Mouse (Mus musculus) neural tube, embryonic 10.5 days (tissue): ENCODE results near the gene Cyth1.

Experiments
- DNase-seq: peaks from one replicate; pipeline ENCODE4 v3.0.0-alpha.2; 2017; ENCODE audit warnings: low spot score; ENCODE audit errors: extremely low spot score

Gene Cyth1

GRCm38 (mm10) chr11:118248150-118249011 is at the start of gene Cyth1:
Gene Cyth1, minus strand, starts transcription at chr11:118248592.
- DNase-seq: peak; percentile 99

DNA sequence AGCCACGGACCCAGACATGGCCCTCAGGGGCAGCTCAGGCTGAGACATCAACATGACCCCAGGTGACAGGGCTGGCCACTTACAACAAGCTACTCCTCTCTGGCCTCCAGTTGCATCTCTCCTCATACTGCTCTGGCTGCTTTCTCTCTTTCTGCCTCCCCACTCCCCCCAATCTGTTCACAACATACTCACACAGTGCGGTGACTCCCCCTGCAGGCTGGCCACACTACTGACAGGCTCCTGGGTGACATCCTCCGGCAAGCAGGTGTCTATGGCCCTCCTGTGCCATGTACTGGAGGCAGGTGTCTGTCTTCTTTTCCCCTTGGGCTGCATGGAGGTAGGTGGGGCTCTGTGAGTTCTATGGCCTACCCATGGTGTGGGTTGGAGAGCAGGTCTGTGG is 49.6 kb upstream of the Cyth1 start:
- no peak for DNase-seq

DNA sequence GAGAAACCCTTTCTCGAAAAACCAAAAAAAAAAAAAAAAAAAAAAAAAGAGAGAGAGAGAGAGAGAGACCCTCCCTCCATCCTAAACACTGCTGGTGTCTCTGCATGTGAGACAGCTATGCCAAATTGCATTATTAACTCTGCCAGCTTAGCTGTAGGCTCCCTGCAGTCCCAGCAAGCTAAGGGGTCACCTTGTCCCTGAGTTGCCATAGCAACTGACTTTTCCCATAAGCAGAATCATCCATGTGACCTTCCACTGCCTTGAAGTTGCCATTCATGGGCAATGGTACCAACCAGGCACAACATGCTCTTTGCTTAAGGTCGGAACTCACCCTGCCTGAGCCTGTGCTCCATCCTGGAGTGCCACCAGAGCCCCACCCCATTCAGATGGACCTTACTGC is 46.6 kb upstream of the Cyth1 start:
- no peak for DNase-seq

DNA sequence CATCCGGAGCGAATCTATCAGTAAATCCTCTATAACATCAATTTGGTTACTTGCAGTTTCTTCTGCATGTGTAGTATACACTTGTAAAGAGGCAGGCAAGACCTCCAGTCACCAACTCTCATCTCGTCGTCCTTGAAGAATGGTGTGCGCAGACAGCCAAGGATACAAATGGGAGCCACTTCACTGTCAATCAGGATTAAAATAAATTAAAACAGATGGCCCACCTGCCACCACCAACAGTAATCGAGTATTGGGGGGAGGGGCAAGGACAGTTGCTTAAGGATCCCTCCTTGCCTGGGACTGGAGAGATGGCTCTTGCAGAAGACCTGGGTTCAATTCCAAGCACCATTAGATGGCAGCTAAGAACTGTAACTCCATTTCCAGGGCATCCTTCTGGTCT is 44.3 kb upstream of the Cyth1 start:
- DNase-seq: no peak

DNA sequence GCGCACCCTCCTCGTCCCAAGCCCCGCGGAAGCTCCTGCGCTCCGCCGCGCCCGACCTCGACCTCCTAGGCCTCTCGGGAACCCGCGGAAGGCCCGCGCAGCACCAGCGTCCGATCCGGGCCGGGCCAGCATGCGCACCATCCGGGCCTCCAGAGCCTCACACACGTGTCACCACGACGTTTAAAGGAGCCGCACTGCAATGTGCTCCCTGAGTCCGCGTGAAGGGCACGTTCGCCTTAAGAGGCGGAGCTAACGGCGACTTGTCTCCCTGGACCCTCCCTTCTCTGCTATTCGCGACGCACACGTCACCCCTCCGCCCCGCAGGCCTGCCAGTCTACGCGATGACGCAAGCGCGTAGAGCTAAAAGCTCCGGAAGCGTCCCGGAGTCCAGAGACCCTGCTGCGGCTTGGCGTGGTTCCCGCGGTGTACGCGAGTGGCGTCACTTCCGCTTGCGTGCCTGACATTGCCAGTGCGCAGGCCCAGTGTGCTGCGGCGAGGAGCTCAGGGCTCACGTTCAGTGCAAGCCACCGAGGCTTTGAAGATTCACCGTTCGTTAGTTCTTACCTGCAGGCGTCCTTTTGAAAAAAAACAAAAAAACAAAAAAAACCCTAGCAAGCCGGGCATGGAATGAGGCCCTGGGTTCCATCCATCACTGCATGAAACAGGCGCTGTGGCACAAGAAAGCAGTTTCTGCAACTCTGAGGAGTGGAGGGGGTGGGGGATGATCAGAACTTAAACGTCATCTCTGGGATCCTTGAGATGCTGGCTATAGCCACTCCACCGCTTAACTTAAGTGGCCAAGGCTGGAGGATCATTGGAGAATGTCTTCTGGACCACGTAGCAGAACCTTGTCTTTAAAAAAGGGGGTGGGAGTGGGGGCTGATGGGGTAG is 41.9 kb upstream of the Cyth1 start, which contains the start of gene Usp36:
Gene Usp36 (minus strand): TSS at position 246 of the 891 bp plus-strand sequence.
- DNase-seq: peak; percentile 99

GRCm38 (mm10) chr11:118289562-118289961 is 41.2 kb upstream of the Cyth1 start:
- no peak for DNase-seq

GRCm38 (mm10) chr11:118289037-118289511 is 40.7 kb upstream of the Cyth1 start:
- peak; percentile 26 for DNase-seq

GRCm38 (mm10) chr11:118287573-118287972 is 39.2 kb upstream of the Cyth1 start:
- no peak for DNase-seq

DNA sequence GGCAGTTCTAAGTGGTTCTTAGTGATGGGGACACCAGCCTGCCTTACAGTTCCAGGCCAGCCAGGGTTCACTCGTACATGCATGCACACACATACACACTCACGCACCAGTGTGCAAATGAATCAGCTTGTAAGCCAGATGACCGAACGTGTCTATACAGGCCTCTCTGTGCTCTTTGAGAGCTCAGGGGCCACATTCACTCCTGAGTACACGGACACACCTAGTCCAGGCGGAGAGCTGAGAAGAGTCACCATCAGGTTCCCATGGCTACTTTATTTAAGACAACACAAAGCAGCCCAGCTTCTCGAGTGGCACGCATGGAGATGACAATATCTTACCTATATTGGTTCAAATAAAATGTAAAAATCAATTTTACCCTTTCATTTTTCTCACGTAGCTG is 38.0 kb upstream of the Cyth1 start:
- no peak for DNase-seq

DNA sequence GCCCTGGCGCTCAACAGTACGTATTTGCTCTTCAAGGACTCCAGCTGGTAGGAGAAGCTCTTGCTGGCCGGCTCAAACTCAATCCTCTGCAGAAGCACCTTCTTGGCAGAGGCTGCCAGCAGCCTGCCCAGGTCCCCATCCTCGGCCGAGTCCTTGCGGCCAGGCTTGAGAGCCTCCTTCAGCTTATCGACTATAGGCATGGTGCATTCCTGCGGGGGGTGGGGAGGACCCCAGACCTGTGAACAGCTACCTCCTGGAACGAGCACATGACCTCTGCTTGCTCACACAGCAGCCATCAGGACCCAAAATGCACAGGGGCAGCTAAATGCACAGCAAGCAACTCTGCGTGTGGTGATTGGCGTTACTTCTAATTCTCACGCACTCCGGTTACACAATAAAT is 37.4 kb upstream of the Cyth1 start:
- DNase-seq: no peak

GRCm38 (mm10) chr11:118280218-118280617 is 31.8 kb upstream of the Cyth1 start:
- no peak for DNase-seq

DNA sequence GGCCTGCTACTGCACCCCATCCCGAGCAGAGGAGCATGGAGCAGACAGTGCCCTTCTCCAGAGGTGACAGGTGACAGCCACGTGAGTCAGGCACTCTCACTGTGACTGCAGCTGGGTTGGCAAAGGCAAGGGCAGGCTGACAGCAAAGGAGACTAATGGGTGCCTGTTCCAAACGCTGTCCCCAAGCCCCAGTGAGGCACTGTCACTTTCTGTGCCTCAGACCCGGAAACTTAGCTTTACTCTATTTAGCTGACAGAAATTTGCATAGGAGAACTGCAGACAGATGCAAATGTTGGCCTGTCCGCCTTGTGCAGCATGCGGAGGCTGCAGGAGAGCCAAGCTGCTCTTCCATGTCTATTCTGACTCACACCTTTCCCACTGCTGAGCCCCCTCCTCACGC is 27.9 kb upstream of the Cyth1 start:
- DNase-seq: no peak

- DNase-seq: no peak
Observed at GRCm38 (mm10) chr11:118275092-118275491, 26.7 kb upstream of the Cyth1 start.

GRCm38 (mm10) chr11:118269827-118270226 is 21.4 kb upstream of the Cyth1 start:
- DNase-seq: no peak

DNA sequence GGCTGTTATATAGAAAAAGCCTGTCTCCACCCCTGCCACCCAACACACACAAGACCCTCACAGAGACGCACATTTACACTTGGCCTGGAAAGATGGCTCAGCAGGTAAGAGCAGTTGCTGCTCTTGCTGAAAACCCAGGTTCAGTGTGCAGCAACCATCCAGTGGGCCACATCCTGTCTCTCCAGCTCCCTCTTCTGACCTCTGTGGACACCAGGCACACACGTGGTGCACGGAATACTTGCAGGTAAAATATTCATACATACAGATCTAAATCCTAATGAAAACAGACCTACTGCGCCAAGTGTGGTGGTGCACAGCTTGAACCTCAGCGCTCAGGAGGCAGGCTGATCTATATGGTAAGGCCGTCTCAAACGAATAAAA is 18.3 kb upstream of the Cyth1 start:
- no peak for DNase-seq

DNA sequence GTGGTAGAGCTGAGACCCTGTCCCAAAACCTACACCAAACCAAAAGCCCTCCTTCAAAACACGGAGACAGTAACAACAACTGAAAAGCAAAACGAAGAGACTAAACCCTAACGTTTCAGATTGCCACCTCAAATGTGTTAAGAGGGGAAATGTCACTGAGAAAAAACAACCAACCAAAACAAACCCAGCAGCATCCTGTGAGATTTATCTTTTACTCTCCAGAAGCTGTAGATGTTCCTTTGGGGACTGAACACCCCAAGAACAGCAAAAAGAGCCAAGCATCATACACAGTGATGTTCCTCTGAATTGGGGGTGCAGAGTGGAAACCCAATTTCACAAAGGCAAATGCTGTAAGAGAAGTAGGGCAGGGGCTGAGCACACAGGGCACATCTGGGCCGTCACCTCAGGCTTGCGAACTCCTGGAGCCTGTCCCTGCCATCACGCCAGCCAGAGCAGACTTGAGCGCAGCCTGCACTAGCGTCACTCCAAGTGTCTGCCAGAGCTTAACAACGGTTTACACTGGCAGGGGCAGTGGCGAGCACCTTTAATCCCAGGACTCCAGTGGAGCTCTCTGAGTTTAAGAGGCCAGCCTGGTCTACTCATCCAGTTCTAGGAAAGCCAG is 17.8 kb upstream of the Cyth1 start:
- no peak for DNase-seq

- no peak for DNase-seq
Observed at GRCm38 (mm10) chr11:118265621-118266020, 17.2 kb upstream of the Cyth1 start.

DNA sequence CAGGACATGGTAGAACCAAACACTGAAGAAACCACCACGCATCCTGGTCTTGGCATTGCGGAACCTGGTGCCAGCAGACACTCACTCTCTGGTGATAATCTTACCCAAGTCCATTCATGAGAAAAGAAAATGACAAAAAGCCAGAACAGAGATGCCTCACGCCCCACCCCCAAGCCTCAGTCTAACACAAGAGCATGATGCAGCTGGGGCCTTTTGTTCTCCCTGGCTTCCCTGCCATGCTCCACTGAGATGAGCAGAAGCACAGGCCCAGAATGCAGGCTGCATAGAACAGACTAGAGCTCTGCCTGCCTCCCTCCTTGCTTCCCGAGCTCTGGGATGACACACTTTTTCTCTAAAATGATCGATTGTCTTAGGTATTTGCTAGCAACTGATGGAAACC is 14.8 kb upstream of the Cyth1 start:
- no peak for DNase-seq

- DNase-seq: no peak
Observed at GRCm38 (mm10) chr11:118260081-118260480, 11.7 kb upstream of the Cyth1 start.

DNA sequence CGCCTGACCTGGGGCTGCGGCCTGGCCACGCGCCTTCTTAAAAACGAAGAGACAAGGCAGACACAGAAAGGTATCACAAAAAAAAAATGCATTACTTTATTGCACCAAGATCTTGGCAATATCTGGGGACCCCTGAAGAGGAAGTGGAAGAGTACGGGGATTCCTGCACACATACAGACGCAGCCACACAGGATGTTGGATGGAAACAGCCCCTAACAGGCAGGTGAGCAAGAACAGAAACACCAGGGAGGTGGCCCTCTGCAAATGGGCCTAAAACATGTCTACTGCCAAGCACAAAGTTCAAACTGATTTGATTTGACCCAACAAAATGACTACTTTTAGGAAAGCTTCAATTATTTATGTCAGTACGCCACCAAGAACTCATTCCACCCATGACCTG is 11.2 kb upstream of the Cyth1 start:
- DNase-seq: no peak

GRCm38 (mm10) chr11:118256371-118256770 is 8.0 kb upstream of the Cyth1 start:
- DNase-seq: no peak
